Mouse (Mus musculus): ENCODE data around the gene Smpdl3b.
"Not testable (repeated sequence)": the region's sequence is repeated elsewhere in the genome, so short reads cannot be mapped to it uniquely, and the experiment has no call there.

The Smpdl3b gene

GRCm38 (mm10) chr4:132756974-132757373 is at the start of gene Smpdl3b:
Gene Smpdl3b, minus strand, starts transcription at chr4:132757252.
- DNase-seq (ENCODE audit: low spot score in 2 of 2): peak in 1 of 2 experiments; percentile 81

GRCm38 (mm10) chr4:132806620-132807191 is 49.7 kb upstream of the Smpdl3b start:
- DNase-seq (ENCODE audit: low spot score in 2 of 2): no peak

GRCm38 (mm10) chr4:132805599-132806197 is 48.6 kb upstream of the Smpdl3b start:
- no peak for DNase-seq (ENCODE audit: low spot score in 2 of 2)

- DNase-seq (ENCODE audit: low spot score in 2 of 2): no peak
These were observed 48.1 kb upstream of the Smpdl3b start for GRCm38 (mm10) chr4:132805146-132805545.

GRCm38 (mm10) chr4:132804331-132804730 is 47.3 kb upstream of the Smpdl3b start:
- no peak for DNase-seq (ENCODE audit: low spot score in 2 of 2)

- no peak for DNase-seq (ENCODE audit: low spot score in 2 of 2)
These were observed 46.8 kb upstream of the Smpdl3b start for GRCm38 (mm10) chr4:132803876-132804275.

GRCm38 (mm10) chr4:132803212-132803611 is 46.2 kb upstream of the Smpdl3b start:
- DNase-seq (ENCODE audit: low spot score in 2 of 2): no peak

- no peak for DNase-seq (ENCODE audit: low spot score in 2 of 2)
These were observed 45.2 kb upstream of the Smpdl3b start for GRCm38 (mm10) chr4:132802171-132802637.

- DNase-seq (ENCODE audit: low spot score in 2 of 2): no peak
These were observed 44.4 kb upstream of the Smpdl3b start for GRCm38 (mm10) chr4:132801176-132802077.

- DNase-seq (ENCODE audit: low spot score in 2 of 2): no peak
These were observed 42.8 kb upstream of the Smpdl3b start for GRCm38 (mm10) chr4:132799845-132800244.

GRCm38 (mm10) chr4:132798666-132799065 is 41.6 kb upstream of the Smpdl3b start:
- not testable (repeated sequence) for DNase-seq (ENCODE audit: low spot score in 2 of 2)

- no peak for DNase-seq (ENCODE audit: low spot score in 2 of 2)
These were observed 41.0 kb upstream of the Smpdl3b start for GRCm38 (mm10) chr4:132798028-132798427.

- DNase-seq (ENCODE audit: low spot score in 2 of 2): no peak
These were observed 40.4 kb upstream of the Smpdl3b start for GRCm38 (mm10) chr4:132797461-132797860.

GRCm38 (mm10) chr4:132796196-132796886 is 39.3 kb upstream of the Smpdl3b start, which contains the start of gene Themis2:
Gene Themis2, minus strand, starts transcription at chr4:132796387.
- DNase-seq (ENCODE audit: low spot score in 2 of 2): peak in 1 of 2 experiments; percentile 34

- no peak for DNase-seq (ENCODE audit: low spot score in 2 of 2)
These were observed 38.1 kb upstream of the Smpdl3b start for GRCm38 (mm10) chr4:132795171-132795570.

GRCm38 (mm10) chr4:132794760-132795159 is 37.7 kb upstream of the Smpdl3b start:
- DNase-seq (ENCODE audit: low spot score in 2 of 2): no peak

- no peak for DNase-seq (ENCODE audit: low spot score in 2 of 2)
These were observed 37.0 kb upstream of the Smpdl3b start for GRCm38 (mm10) chr4:132794028-132794427.

GRCm38 (mm10) chr4:132793322-132794004 is 36.4 kb upstream of the Smpdl3b start:
- DNase-seq (ENCODE audit: low spot score in 2 of 2): not testable (repeated sequence)

GRCm38 (mm10) chr4:132789731-132790130 is 32.7 kb upstream of the Smpdl3b start:
- DNase-seq (ENCODE audit: low spot score in 2 of 2): no peak

GRCm38 (mm10) chr4:132785228-132785627 is 28.2 kb upstream of the Smpdl3b start:
- no peak for DNase-seq (ENCODE audit: low spot score in 2 of 2)

GRCm38 (mm10) chr4:132783732-132784131 is 26.7 kb upstream of the Smpdl3b start:
- DNase-seq (ENCODE audit: low spot score in 2 of 2): no peak

Measured in left cerebral cortex, adult 9 months (tissue).